Comparison of ENCODE assay signal across 19 mouse cellular contexts in genomic region chr7:43660002-43660401, GRCm38 (mm10). TPM values are rescaled to one million over a fixed set of nuclear protein-coding genes. Genes with fewer than 3 reads are reported as not detected.
A peak's percentile ranks its signal among the peaks of the same experiment; 100 is the strongest.
DNase-seq lines count a peak whose midpoint lies in the region; ATAC-seq lines count a peak whose summit lies in the region.
"Had no signal": no experiment of that assay in that cellular context is flagged by ENCODE, and none has a peak within 500 bp of the region (broad histone marks: within the 10 kb centered on the region; RNA-seq: fewer than 3 reads in every experiment).

Siglece (minus strand) TSS chr7:43660161.

- H3K9ac ChIP-seq in liver, embryonic 15.5 days: no peak within 1 kb of the TSS
- no peak within 1 kb of the TSS for H3K9ac ChIP-seq in liver, embryonic 11.5 days (ENCODE audit: low read depth, low read length)
- H3K9ac ChIP-seq: embryonic facial prominence, embryonic 12.5 days; hindbrain, embryonic 12.5 days; midbrain, embryonic 12.5 days had no signal

- no peaks in the 10 kb centered on the region for H3K4me1 ChIP-seq in liver, embryonic 15.5 days (replicated peaks)
- H3K4me1 ChIP-seq in liver, embryonic 11.5 days (replicated peaks; ENCODE audit: control insufficient read depth, insufficient read depth, low read length): no peaks in the 10 kb centered on the region
- H3K4me1 ChIP-seq: embryonic facial prominence, embryonic 12.5 days; hindbrain, embryonic 12.5 days; midbrain, embryonic 12.5 days had no signal

- peak within 1 kb of the TSS; percentile 27 for H3K4me3 ChIP-seq in liver, embryonic 15.5 days (replicated peaks)
- H3K4me3 ChIP-seq in liver, embryonic 11.5 days (ENCODE audit: low read depth, low read length): no peak within 1 kb of the TSS
- H3K4me3 ChIP-seq in macrophage (ENCODE audit: inconsistent target): no peak within 1 kb of the TSS
- H3K4me3 ChIP-seq: embryonic facial prominence, embryonic 12.5 days; hindbrain, embryonic 12.5 days; midbrain, embryonic 12.5 days had no signal

- peak within 1 kb of the TSS; percentile 11 for H3K4me2 ChIP-seq in liver, embryonic 15.5 days
- H3K4me2 ChIP-seq in liver, embryonic 11.5 days: no peak within 1 kb of the TSS
- H3K4me2 ChIP-seq: embryonic facial prominence, embryonic 12.5 days; heart, embryonic 11.5 days; hindbrain, embryonic 12.5 days; midbrain, embryonic 12.5 days had no signal

- no peaks in the 10 kb centered on the region for H3K36me3 ChIP-seq in liver, embryonic 15.5 days (replicated peaks)
- H3K36me3 ChIP-seq in liver, embryonic 11.5 days (ENCODE audit: control insufficient read depth, insufficient read depth, low read length): no peaks in the 10 kb centered on the region
- no peaks in the 10 kb centered on the region for H3K36me3 ChIP-seq in macrophage (ENCODE audit: inconsistent target)
- H3K36me3 ChIP-seq: embryonic facial prominence, embryonic 12.5 days; hindbrain, embryonic 12.5 days; midbrain, embryonic 12.5 days had no signal

- no peaks in the 10 kb centered on the region for H3K79me2 ChIP-seq in macrophage (ENCODE audit: inconsistent target)

- H3K27ac ChIP-seq in liver, embryonic 15.5 days (replicated peaks): no peak within 1 kb of the TSS
- no peak within 1 kb of the TSS for H3K27ac ChIP-seq in liver, embryonic 11.5 days (ENCODE audit: low read depth, low read length)
- H3K27ac ChIP-seq in macrophage: peak within 1 kb of the TSS; percentile 58
- H3K27ac ChIP-seq: embryonic facial prominence, embryonic 12.5 days; hindbrain, embryonic 12.5 days; midbrain, embryonic 12.5 days had no signal

- H3K27me3 ChIP-seq in liver, embryonic 15.5 days: no peaks in the 10 kb centered on the region
- H3K27me3 ChIP-seq in liver, embryonic 11.5 days (replicated peaks; ENCODE audit: control insufficient read depth, insufficient read depth, low read length): no peaks in the 10 kb centered on the region
- H3K27me3 ChIP-seq: embryonic facial prominence, embryonic 12.5 days; hindbrain, embryonic 12.5 days; midbrain, embryonic 12.5 days had no signal

- no peak for ATAC-seq in liver, embryonic 15.5 days (ENCODE audit: insufficient read depth)
- no peak for ATAC-seq in liver, embryonic 11.5 days (replicated peaks; ENCODE audit: low FRiP score)
- peak; percentile 39 for ATAC-seq in common myeloid progenitor, adult 5-6 weeks (replicated peaks; ENCODE audit: low read depth, poor library complexity, severe bottlenecking)
- ATAC-seq: activated CD4-positive, CD25-positive, alpha-beta regulatory T cell, adult 4 months; intestine, postnatal 0 days had no signal

- H3K9me3 ChIP-seq in liver, embryonic 15.5 days (replicated peaks): no peaks in the 10 kb centered on the region
- H3K9me3 ChIP-seq in liver, embryonic 11.5 days (ENCODE audit: control insufficient read depth, low read length): no peaks in the 10 kb centered on the region
- H3K9me3 ChIP-seq: embryonic facial prominence, embryonic 12.5 days; hindbrain, embryonic 12.5 days; midbrain, embryonic 12.5 days had no signal

- WGBS in liver, embryonic 15.5 days (ENCODE audit: insufficient replicate concordance): 31% methylated on average over 1 of the region's 1 CpGs
- WGBS in liver, embryonic 11.5 days: 36% methylated on average over 1 of the region's 1 CpGs
- WGBS in macrophage (ENCODE audit: missing documents): 36% methylated on average over 1 of the region's 1 CpGs

- no peak for DNase-seq in liver, embryonic 11.5 days (ENCODE audit: low spot score)
- DNase-seq in embryo, embryonic 10 days (ENCODE audit: low spot score): no peak
- no peak for DNase-seq in adipocyte (ENCODE audit: low spot score)
- DNase-seq in B cell, adult 2 months: no peak
- DNase-seq: adrenal gland, postnatal 14 days; cerebellum, adult 11-12 months; cerebellum, postnatal 10 days; heart, postnatal 10 days; kidney, postnatal 25 days; thymus, postnatal 25 days had no signal

RNA-seq across cellular contexts. Expression of gene Siglece, which starts in this region (rescaled TPM):
- 4.2 and 5.1 TPM in 2 replicates for polyA plus RNA-seq in liver, embryonic 15.5 days (2015; fragmentation: Nextera tagmentation; extraction: Ambion mirVana)
- 0.79 and 0.90 TPM in 2 replicates for polyA plus RNA-seq in liver, embryonic 11.5 days (2014; fragmentation: Nextera tagmentation; extraction: Ambion mirVana)
- total RNA-seq in common myeloid progenitor, adult 5-6 weeks (2017): 0.64 and 0.82 TPM in 2 replicates
- total RNA-seq in macrophage (2018; cell fraction: chromatin; rRNA removed): 10 to 100 TPM in 13 of 26 experiments, 1 to 10 TPM in 1, under 1 TPM in 8, not detected in 4; 0.41 to 48.0 (median 16.8) TPM
- total RNA-seq in macrophage (2018; cell fraction: cytosol; rRNA removed): 10 to 100 TPM in 13 of 26 experiments, 1 to 10 TPM in 1, under 1 TPM in 12; 0.16 to 64.8 (median 13.7) TPM
- 100 to 1,000 TPM in 1 of 26 experiments, 10 to 100 TPM in 12, 1 to 10 TPM in 3, under 1 TPM in 10; 0.48 to 107 (median 17.0) TPM for total RNA-seq in macrophage (2018; cell fraction: nucleus; rRNA removed)
- polyA plus RNA-seq in macrophage (2018): 0.73 to 2.4 TPM (median 0.83 TPM) in 3 replicates

Comparison
In these comparisons a context has a peak if more than half of its experiments do, and no peak if none do; other contexts are left out.
1. Peak in ATAC-seq in common myeloid progenitor, adult 5-6 weeks; RNA of the gene not detected or under 1 TPM.